Mouse (Mus musculus) intestine, embryonic 16.5 days (tissue): ENCODE measurements around the gene Lhfpl4. TPM values are rescaled to one million over a fixed set of nuclear protein-coding genes. Genes with fewer than 3 reads are reported as not detected.

Experiments
- ATAC-seq: fragments of 200-750 bp; cut with Nextera tagmentation; 2 replicates; pipeline ENCODE4 v1.8.0; 2017; ENCODE audit warnings: moderate TSS enrichment, moderate library complexity
- H3K27ac ChIP-seq: fragments of 300-500 bp; sonication (generic); 2 replicates; pipeline ENCODE4 v1.5.1; 2014; ENCODE audit warnings: mild to moderate bottlenecking, low read length
- H3K27me3 ChIP-seq: fragments of 300-500 bp; sonication (generic); replicated peaks from 2 replicates; pipeline ENCODE4 v1.6.1; 2014; ENCODE audit warnings: low read length, control low read depth, mixed read lengths; ENCODE audit not compliant: control insufficient read depth, insufficient read depth
- H3K36me3 ChIP-seq: fragments of 300-500 bp; sonication (generic); 2 replicates; pipeline ENCODE4 v1.6.1; 2014; ENCODE audit warnings: low read length, control low read depth; ENCODE audit not compliant: control insufficient read depth, insufficient read depth
- H3K4me1 ChIP-seq: fragments of 300-500 bp; sonication (generic); 2 replicates; pipeline ENCODE4 v1.6.1; 2014; ENCODE audit warnings: low read length, control low read depth, mixed read lengths; ENCODE audit not compliant: control insufficient read depth, insufficient read depth
- H3K4me2 ChIP-seq: fragments of 300-500 bp; sonication (generic); 2 replicates; pipeline ENCODE4 v1.6.1; 2014; ENCODE audit warnings: low read depth, low read length, control low read depth
- H3K4me3 ChIP-seq: fragments of 300-500 bp; sonication (generic); 2 replicates; pipeline ENCODE4 v1.5.1; 2014; ENCODE audit warnings: mild to moderate bottlenecking, low read length
- H3K9ac ChIP-seq: fragments of 300-500 bp; sonication (generic); 2 replicates; pipeline ENCODE4 v1.6.1; 2014; ENCODE audit warnings: low read depth, low read length
- H3K9me3 ChIP-seq: fragments of 300-500 bp; sonication (generic); 2 replicates; pipeline ENCODE4 v1.6.1; 2016; ENCODE audit warnings: low read length, control low read depth; ENCODE audit not compliant: control insufficient read depth
- WGBS: fragments of 180-500 bp; shearing (Covaris S2); extraction: QIAGEN DNeasy Blood & Tissue Kit; methylation state at CpG from one replicate; pipeline ENCODE4 v1.1.7; 2014; 5-methylcytosine and 5-hydroxymethylcytosine counted together
- polyA plus RNA-seq: library from polyadenylated mRNA; unstranded; fragments of >200 nt; fragmentation: Nextera tagmentation; extraction: Ambion mirVana; gene quantifications from 2 replicates; pipeline ENCODE4 v1.2.1, GENCODE M21; 2015

Lhfpl4 gene
- polyA plus RNA-seq, 1 experiment from 2014 or later, result 1.5 TPM

DNA sequence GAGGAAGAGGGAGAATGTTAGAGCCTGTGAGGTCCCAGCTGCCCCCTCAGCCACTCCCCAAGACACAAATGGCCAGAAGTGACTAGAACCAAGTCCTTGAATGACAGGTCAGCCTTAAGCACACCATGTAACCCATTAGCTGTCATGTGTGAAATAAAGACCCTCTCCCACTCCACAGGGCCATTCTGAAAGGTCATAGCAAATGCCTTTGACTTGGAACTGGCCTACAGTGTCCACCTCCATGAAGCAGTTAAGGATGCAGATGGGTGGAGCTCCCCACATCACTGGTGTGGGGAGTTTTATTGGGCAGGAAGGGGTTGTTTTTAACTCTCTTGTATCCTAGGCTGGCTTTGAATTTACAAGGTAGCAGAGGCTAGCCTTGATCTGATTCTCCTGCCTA is 23.2 kb downstream of the Lhfpl4 start:
- Histone ChIP-seq H3K27ac (no peak overlapping the region), H3K4me3 (no peak overlapping the region), H3K9me3 (no peaks in the 10 kb centered on the region), H3K4me2 (no peak overlapping the region), H3K27me3 (no peaks in the 10 kb centered on the region), H3K4me1 (0 out of 2 replicates have a peak, but pooled peaks cover 3% of the 10 kb centered on the region), H3K9ac (no peak overlapping the region), H3K36me3 (no peaks in the 10 kb centered on the region)
- no peak for ATAC-seq

DNA sequence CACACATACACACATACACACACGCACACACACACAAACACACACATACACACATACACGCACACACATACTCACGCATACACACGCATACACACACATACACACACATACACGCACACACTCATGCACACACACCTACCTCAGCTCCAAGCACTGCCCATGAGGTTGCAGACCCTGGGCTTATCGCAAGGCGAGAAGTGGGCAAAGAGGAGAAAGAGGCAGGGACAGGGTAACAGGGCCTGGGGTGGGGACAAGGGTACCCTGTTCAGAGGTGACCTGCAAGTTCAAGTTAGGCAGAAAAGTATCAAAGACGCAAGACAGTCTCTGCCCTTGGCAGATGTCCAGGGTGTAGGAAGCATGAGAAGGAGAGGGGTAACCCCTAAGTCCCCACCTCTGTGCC is 24.5 kb downstream of the Lhfpl4 start:
- Histone ChIP-seq H3K4me3 (no peak overlapping the region), H3K4me1 (0 out of 2 replicates have a peak, but pooled peaks cover 6% of the 10 kb centered on the region), H3K4me2 (no peak overlapping the region), H3K9me3 (no peaks in the 10 kb centered on the region), H3K27ac (no peak overlapping the region), H3K9ac (no peak overlapping the region), H3K36me3 (no peaks in the 10 kb centered on the region), H3K27me3 (no peaks in the 10 kb centered on the region)
- ATAC-seq, result no peak
- 92% methylated on average over 8 of the region's 8 CpGs for WGBS

DNA sequence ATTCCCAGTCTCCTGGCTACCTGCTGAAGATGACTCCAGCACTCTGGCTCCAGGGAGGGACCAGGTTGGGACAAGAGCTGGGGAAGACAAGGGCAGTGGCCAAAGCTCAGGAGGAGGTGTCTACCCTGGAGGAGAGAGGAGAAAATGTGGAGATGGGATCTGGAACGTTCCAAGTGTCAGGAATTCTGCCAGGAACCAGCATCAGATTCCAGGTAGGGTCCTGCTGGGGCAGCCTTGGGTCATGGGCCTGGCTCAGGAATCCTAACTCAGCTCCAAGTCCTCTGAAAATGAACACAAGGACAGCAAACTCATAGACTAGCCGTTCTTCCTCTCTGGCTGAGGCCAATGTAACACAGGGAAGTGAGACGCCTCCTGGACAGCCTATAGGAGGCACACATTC is 25.3 kb downstream of the Lhfpl4 start:
- Histone ChIP-seq H3K9ac (no peak overlapping the region), H3K9me3 (no peaks in the 10 kb centered on the region), H3K36me3 (no peaks in the 10 kb centered on the region), H3K4me2 (no peak overlapping the region), H3K4me3 (no peak overlapping the region), H3K4me1 (0 out of 2 replicates have a peak, but pooled peaks cover 6% of the 10 kb centered on the region), H3K27ac (no peak overlapping the region), H3K27me3 (no peaks in the 10 kb centered on the region)
- 72% methylated on average over 3 of the region's 3 CpGs for WGBS
- no peak for ATAC-seq

DNA sequence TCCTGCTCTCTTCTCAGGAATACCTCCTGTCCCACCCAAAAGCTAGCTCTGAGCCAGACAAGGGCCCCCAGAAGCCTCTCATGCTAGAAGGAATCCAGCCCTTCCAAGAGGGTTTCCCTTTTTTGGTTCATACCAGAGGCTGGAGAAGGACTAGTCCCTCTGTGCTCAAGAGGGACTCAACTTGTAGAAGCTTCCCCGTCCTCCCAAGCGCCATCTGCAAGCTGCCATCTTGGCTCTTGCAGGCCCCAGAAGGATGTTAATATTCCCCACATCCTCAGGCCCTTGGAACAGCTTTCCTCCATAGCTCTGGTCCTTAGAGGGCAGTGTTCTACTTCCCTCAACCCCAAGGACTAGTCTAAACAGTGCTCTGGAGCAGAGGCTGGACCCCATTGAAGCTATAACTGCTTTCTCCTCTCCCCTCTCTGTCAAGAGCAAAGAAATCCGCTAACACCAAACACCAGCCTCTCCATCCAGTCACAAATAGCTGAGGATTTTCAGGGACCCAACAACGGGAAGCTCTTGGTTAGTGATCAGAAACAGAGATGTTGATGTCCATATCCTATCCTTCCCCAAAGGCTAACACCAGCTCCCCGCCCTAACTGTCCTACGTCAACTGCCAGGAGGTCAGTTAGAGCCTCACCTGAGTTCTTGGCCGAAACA is 26.7 kb downstream of the Lhfpl4 start:
- Histone ChIP-seq H3K27me3 (no peaks in the 10 kb centered on the region), H3K4me3 (no peak overlapping the region), H3K27ac (no peak overlapping the region), H3K36me3 (no peaks in the 10 kb centered on the region), H3K4me1 (0 out of 2 replicates have a peak, but pooled peaks cover 6% of the 10 kb centered on the region), H3K4me2 (no peak overlapping the region), H3K9me3 (no peaks in the 10 kb centered on the region), H3K9ac (no peak overlapping the region)
- no peak for ATAC-seq
- 88% methylated on average over 7 of the region's 7 CpGs for WGBS

DNA sequence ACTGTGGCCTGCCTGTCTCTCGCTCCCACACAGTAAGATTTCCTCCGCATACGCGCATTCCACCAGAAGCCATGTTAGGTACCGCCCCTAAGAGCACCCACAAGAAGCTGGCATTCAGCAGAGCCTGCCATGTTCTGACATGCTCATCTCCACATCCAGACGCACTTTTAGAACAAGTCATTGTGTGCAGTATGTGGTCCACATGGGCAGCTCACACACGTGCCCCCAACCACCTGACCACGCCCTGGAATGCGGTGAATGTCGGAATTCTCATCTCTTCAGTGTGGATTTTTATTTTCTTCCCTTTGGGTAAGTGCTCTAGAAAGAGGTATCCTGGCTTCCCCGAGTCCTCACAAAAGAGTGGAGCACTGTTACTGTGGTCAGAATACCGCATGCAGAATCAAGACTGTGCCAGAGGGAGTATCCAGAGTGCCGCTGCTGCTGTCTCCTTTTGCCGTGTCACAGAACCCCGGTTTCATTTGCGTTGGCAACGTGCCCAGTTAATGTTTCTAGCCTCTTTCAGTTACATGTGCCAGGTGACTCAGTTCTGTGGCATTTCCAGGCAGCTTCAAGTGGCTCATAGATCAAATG is 28.4 kb downstream of the Lhfpl4 start:
- Histone ChIP-seq H3K9ac (no peak overlapping the region), H3K36me3 (no peaks in the 10 kb centered on the region), H3K4me3 (no peak overlapping the region), H3K4me2 (peak overlapping the region; percentile 4; the same call in 1 of the 2 replicates), H3K4me1 (0 out of 2 replicates have a peak, but pooled peaks cover 6% of the 10 kb centered on the region), H3K27ac (no peak overlapping the region), H3K9me3 (no peaks in the 10 kb centered on the region), H3K27me3 (no peaks in the 10 kb centered on the region)
- 53% methylated on average over 17 of the region's 17 CpGs for WGBS
- ATAC-seq, result peak; percentile 80

DNA sequence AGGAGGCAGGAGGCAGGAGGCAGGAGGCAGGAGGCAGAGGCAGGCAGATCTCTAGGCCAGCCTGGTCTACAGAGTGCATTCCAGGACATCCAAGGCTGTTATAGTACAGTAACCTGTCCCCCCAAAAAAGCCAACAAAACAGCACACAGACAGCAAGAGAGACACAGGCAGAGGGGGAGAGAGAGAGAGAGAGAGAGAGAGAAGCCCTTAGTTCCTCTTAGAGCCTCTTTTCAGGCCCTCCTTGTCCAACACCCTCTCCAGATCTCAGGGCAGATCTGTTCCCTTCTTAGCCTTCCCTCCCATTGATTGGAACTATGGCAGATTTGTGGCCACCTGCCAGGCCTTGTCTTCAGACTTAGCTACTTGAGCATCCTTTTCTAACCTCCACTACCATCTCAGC is 31.7 kb downstream of the Lhfpl4 start:
- no peaks in the 10 kb centered on the region for H3K27me3 ChIP-seq
- H3K36me3 ChIP-seq, result no peaks in the 10 kb centered on the region; the same call in 1 of the 2 replicates
- ATAC-seq, result no peak

DNA sequence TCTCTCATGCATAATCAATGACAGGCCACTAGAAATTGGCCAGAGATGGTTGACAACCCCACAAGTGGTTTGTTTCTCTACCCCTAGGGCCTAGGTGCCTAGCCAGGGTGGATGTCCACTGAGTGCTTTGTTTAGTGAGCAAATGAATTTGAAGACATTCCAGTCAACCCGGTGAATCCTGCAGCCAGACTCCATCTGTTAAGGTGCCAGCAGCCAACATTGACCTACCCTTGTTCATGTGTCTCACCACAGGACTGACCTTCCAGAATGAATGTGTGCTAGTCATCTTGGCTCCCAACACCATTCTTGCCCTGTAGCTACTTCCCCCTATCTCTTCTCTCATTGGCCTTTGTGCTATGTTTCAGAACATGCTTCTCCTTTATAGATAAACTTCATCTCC is 33.2 kb downstream of the Lhfpl4 start:
- Histone ChIP-seq H3K9ac (no peak overlapping the region), H3K9me3 (no peaks in the 10 kb centered on the region), H3K27ac (no peak overlapping the region), H3K36me3 (peaks cover 2% of the 10 kb centered on the region; the same call in 1 of the 2 replicates), H3K4me1 (0 out of 2 replicates have a peak, but pooled peaks cover 3% of the 10 kb centered on the region), H3K4me2 (no peak overlapping the region), H3K27me3 (no peaks in the 10 kb centered on the region), H3K4me3 (no peak overlapping the region)
- no peak for ATAC-seq
- WGBS, result 77% methylated on average over 1 of the region's 1 CpGs

More for the DNA sequence above, 31.7 kb downstream of the Lhfpl4 start:
- Histone ChIP-seq H3K4me1 (0 out of 2 replicates have a peak, but pooled peaks cover 6% of the 10 kb centered on the region), H3K4me3 (no peak overlapping the region), H3K27ac (no peak overlapping the region), H3K4me2 (no peak overlapping the region), H3K9ac (no peak overlapping the region), H3K9me3 (no peaks in the 10 kb centered on the region)

DNA sequence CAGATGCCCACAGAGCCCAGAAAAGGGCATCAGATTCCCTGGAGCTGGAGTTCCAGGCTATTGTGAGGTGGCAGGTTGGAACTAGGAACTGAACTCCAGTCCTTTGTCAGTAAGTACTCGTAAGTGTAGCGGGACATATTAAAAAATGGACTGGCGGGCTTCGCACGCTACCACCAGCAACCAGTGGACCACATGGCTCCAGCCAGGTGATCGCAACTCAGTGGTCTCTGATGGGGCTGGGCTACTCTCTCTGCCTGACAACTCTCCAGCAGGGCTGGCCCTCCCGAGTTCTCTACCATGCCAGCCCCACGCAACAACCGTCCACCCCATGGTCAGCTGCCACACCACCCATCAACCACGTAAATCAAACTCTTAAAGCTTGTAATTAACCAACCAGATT is 35.1 kb downstream of the Lhfpl4 start:
- Histone ChIP-seq H3K9me3 (no peaks in the 10 kb centered on the region), H3K9ac (no peak overlapping the region), H3K4me2 (no peak overlapping the region), H3K4me1 (no peaks in the 10 kb centered on the region), H3K27ac (no peak overlapping the region), H3K27me3 (no peaks in the 10 kb centered on the region), H3K4me3 (no peak overlapping the region), H3K36me3 (peaks cover 2% of the 10 kb centered on the region; the same call in 1 of the 2 replicates)
- 93% methylated on average over 10 of the region's 10 CpGs for WGBS
- ATAC-seq, result no peak

DNA sequence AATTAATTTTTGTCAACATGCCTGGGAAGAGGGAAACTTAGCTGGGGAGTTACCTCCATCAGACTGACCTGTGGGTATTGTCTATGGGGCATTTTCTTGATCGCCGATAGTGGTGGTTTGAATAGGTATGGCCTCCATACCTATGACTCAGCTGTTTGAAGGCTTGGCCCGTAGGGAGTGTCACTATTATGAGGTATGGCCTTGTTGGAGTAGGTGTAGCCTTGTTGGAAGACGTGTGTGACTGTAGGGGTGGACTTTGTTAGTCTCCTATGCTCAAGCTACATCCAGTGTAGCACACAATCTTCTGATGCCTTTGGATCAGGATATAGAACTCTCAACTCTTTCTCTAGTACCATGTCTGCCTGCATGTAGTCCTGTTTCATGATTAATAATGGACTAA is 39.1 kb downstream of the Lhfpl4 start:
- ATAC-seq, result no peak
- no peaks in the 10 kb centered on the region for H3K4me1 ChIP-seq
- H3K9me3 ChIP-seq, result no peaks in the 10 kb centered on the region
- H3K27ac ChIP-seq, result no peak overlapping the region
- no peak overlapping the region for H3K4me2 ChIP-seq
- H3K9ac ChIP-seq, result no peak overlapping the region
- H3K4me3 ChIP-seq, result no peak overlapping the region
- H3K36me3 ChIP-seq, result peaks cover 24% of the 10 kb centered on the region
- WGBS, result 76% methylated on average over 4 of the region's 4 CpGs
- H3K27me3 ChIP-seq, result no peaks in the 10 kb centered on the region
